Mouse (Mus musculus): Measurements from ENCODE around the gene Trip10.

Gene Trip10

DNA sequence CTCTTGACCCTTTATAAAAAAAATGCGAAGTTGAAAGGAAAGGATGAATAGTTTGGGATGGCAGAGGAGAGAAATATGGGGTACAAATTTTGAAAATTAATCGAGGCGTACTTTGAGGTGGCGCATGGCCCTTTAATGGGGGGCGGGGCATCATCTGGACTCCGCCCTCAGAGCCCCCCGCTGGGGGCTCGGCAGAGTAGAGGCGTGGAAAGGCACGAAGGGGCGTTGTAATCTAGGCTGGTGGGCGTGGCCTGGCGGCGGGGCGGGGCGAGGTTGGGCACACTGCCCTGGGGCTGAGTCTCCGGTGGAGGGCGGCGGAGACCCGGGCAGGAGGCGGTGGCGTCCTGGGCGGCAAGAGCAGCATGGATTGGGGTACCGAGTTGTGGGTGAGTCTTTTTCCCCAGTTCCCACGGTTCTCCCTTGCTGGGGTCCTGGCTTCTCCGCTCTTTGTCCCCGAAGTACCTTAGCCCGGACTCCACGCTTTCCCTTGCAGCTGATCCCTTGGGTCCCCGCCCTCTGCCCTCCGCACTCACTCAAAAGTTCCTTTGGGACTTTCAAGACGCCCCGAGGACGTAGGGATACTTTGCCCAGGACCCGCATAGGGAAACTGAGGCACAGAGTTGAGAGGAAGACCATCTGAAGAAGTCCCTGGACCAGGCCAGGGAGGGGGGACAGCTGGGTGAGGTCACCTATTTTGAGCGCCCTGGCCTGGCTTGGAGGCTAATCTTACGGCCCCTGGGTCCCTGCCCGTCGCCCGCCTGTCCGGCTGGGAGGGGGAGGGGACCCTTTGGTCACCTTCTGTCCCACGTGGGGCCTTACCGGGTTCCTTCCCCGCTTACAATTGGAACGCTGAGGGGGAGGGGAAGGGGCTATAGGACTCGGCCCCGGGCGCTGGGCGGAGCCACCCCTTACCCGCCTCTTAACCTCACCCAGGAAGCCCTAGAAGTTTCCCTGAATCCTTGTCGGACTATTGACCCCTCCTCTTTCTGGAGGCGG is at the start of gene Trip10:
Gene Trip10, plus strand, starts transcription at position 270 of the 996 bp plus-strand sequence.
- peak; percentile 98 for DNase-seq

DNA sequence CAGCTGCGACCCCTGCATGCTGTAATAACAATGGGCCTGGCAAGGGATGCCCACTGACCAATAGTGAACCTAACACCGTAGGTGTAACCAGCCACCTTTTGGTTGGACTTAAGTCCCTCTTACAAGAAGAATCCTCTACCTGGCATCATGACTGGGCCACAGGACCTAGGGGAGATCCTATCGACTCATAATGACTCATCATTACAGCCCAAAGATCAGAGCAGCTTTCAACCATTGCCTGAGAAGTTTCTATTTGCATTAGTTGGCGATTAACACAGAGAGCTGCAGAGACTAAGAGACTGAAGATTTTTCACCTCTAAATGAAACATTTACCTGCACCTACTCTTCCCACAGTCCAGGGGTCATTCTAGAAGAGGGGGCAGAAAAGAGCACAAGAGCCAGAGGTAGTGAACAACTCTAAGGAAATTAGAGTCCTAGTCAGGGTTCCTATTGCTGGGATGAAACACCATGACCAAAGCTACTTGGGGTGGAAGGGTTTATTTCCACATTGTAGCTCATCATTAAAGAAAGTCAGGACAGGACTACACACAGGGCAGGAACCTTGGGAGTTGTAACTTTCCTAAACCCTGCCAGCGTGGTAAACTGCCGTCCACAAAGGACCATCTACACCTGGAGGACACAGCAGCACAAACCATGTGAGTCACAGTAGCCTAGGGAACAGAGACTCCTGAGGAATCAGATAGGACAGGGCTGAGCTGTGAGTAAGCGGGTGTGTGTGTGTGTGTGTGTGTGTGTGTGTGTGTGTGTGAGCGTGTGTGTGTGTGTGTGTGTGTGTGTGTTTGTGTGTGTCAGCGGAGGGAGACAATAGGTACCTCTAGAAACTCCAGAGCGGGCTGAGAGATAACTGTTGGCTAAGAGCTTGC is 47.2 kb upstream of the Trip10 start:
- DNase-seq: no peak

DNA sequence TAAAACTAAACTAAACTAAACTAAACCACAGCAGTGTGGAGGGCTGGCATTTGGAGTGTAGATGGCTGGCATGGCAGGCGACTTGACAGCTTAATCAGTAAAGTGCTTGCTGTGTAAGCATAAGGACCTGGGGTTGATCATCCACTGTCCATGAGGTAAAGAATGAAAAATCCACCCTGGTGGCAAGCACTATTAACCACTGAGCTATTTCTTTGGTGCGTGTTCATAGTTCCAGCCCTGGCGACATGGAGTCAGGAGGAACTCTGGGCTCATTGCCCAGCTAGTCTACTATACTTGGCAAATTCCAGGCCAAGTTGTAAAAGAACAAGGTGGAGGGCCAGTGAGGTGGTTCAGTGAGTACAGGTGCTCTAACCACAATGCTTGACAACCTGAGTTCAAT is 41.3 kb upstream of the Trip10 start:
- DNase-seq: no peak

DNA sequence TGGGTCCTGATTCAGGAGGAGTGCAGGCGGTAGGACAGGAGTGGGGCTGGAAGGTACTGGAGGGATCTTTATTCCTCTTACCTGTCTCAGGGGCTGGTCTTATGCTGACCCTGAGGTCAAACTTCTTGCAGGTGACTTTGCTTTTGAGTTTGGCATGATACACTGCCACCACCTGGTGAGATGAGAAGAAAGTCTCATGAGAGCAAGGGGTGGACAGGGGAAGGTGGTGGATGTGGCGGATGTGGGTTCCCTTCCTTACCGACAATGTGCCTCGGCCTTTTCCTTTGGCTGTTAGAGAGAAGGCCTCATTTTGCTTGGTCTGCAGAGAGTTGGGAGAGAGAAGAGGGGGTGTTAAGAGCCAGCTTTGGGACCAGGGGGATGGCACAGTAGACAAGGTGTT is 39.9 kb upstream of the Trip10 start:
- DNase-seq: no peak

DNA sequence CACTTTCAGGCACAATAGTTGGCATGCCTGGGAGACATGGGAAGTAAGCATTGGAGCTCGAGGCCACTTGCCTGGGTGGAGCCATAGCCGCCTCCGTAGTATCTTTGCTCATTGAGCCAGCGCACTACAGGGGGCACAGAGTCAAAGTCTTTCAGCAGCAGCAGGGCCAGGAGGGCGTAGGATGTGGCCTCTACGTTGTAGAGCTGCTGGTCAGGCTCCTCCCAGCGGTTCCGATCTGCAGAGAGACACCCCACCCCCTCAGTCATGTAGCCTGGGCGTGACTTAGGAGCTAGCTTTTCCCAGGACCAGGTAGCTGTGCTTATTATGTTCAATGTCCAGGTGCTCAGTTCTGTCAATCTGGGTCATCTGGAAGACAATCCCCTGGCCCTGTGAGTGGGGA is 37.8 kb upstream of the Trip10 start:
- DNase-seq: no peak

DNA sequence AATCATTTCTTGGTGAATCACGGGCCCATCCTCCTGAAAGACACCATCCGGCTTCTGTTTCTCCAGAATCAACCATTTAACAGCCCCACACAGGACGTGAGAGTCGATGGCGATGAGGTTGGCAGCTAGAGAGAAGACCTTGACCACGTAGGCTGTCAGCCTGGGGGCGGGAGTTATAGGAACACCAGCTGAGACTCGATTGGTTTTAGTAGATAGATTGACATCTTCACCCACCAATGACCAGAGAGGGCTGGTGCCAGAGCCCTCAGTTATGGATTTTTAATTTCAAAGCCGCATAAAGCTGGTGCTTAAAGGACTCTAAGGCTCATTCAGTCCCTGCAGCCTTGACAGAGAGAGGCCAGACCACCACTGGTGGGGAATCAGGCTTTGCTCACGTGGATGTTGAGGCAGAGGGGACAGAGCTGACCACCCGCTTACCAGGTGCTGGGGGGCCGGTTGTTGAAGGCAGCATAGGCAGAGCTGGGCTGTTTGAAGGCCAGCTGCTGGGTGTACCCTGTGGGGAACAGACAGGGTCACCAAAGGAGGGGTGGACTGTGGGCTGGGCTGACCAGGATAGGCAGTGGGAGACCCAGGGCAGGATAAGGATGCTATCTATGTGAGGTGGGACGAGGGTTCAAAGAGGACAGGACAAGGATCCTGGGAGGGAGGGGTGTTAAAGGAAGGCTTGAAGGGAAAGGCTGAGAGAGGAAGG is 34.4 kb upstream of the Trip10 start:
- DNase-seq: no peak

DNA sequence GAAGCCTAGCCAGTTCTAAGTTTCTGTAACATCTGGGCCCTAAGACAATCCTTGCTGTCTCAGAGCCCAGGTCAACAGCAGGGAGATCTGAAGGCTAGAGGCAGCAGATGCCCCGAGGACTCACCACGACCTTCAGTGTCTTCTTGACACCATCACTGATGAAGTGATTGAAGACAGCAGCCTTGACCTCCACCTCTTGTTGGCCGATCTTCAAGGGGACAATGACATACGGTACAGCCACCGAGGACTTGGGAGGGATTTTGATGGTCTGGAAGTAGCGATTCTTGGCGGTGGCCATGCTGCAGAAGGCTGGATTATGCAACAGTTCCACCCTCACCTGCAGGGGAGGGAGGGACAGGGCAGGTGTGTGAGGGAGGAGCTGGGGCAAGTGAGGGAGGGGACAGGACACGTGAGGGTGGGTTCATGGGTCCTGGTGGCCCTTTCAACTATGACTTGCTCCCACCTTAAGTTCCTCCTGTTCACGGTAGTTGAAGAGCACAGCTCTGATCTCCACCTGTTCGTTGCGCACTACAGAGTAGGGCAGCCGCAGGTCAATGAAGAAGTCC is 30.8 kb upstream of the Trip10 start:
- no peak for DNase-seq

DNA sequence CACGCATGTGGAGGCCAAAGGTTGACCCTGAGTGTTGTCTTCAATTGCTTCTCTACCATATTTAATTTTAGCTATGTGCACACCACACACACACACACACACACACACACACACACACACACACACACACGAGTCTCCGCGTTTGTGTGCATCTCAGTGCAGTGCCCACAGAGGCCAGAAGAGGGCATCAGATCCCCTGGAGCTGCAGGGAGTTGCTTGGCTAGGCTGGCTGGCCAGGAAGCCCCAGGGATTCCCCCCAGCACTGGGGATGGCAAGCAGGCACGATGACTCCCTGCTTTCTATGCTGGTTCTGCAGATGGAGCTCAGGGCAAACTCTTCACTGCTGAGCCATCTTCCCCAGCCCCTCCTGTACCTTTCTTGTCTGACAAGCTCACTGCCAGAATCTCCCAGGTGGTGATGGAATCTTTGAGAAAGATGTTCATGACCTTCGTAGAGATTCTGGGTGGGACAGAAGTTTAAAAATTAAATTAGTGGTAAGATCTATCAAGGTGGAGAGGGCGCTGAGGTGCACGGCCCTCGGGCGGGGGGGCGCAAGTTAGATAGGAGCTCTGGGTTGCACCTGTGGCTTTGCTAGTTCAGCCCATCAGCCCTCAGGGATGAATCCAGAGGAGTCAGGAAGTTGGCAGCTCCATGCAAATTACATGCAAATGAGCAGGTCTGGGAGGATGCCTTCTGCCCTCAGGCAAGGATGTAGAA is 29.9 kb upstream of the Trip10 start:
- DNase-seq: peak; percentile 86

DNA sequence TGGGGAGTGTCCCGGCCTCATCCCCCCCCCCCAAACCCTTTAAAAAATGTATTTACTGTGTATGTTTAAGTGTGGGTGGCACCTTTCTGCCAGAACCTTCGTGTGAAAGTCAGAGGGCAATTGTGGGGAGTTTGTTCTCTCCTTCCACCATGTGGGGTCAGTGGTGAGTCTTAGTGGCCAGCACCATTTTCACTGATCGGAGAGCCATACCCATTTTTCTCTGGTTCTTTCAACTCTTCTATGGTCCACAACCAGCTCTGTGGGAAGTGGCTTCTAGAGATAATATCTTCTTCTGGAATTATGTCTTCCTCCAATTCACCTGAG is 29.4 kb upstream of the Trip10 start:
- peak; percentile 71 for DNase-seq

DNA sequence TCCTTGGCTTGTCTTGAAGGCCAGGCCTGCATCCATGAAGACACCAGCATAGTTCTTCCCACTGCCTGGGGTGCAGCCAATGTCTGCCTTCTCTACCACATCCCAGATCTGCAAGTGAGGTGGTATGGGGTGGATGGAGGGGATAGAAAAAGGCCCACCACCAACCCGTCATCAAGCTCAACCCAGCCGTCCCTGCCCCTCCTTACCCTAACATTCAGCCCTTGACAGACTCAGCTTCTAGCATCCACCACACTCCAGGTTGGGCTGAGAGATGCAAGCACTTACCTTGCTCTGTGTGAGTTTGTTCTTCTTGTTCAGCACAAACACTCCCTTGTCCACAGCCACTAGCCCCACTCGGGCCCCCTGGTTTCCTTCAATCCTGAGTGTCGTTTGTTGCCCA is 27.3 kb upstream of the Trip10 start:
- DNase-seq: no peak

DNA sequence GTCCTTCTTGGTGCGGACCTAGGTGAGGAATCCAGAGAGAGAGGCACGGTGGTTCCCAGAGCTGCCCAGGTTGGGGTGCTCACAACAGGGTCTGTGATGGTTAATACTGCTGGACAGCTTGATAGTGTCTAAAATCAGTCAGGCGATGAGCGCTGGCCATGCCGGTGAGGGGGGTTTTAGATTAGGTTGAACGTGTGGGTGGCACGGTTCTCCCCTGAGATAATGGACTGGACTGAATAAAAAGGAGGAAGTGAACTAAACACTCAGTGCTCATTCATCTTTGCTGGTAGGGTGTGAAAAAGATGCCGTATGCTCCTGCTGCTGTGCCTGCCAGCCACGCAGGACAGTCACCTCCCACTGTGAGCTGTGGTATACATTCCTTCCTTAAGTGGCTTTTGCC is 25.9 kb upstream of the Trip10 start:
- DNase-seq: no peak

DNA sequence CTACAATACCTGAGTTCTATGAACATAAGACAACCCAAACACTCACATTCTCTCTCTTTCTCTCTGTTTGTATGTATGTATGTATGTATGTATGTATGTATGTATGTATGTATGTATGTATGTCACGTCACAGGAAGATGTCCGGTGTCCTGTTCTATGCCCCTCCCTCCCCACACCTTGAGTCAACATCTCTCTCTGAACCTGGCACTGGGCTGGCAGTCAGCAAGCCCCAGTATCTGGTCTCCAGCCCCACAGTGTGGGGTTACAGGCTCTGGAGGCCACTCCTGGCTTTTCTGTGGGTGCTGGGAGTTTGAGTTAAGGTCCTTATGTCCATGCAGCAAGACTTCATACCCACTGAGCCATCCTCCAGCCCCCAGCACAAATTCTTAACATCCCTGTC is 21.8 kb upstream of the Trip10 start:
- DNase-seq: no peak

DNA sequence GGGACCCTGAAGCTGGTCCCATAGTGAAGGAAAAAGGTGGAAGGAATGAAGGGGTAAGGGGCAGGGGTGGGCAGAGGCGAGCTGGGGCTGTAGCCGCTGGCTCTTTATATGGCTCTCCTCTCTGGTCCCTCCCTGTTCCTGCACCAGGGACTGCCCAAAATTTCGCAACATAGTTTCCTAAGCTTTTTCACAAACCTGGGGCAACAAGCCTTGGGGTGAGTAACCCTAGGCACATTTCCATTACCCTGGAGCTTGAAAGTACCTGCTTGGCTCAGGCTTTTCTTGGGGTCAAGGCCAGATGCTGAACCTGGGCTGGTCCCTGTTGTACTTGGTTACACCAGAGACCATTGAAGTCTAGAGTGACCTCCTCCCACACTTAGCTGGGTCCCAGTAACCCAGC is 21.2 kb upstream of the Trip10 start, which contains the start of gene C3:
Gene C3, minus strand, starts transcription at position 123 of the 400 bp plus-strand sequence.
- peak; percentile 86 for DNase-seq

DNA sequence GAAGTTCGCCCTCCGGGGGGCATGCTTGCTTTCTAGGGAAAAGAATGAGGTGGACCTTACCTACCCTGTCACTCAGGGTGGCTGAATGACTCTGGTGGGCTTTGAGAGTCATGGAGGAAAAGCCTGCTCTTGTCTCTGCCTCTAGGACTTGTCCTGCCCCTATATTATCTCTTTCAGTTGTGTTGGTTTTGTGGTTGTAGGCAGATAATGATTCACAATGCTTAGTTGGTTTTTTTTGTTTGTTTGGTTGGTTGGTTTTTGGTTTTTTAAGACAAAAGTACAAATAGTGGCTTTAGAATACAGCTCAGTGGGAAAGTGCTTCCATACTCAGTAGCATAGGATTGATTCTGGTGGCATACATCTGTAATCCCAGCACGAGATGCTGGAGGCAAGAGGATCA is 20.4 kb upstream of the Trip10 start:
- no peak for DNase-seq

DNA sequence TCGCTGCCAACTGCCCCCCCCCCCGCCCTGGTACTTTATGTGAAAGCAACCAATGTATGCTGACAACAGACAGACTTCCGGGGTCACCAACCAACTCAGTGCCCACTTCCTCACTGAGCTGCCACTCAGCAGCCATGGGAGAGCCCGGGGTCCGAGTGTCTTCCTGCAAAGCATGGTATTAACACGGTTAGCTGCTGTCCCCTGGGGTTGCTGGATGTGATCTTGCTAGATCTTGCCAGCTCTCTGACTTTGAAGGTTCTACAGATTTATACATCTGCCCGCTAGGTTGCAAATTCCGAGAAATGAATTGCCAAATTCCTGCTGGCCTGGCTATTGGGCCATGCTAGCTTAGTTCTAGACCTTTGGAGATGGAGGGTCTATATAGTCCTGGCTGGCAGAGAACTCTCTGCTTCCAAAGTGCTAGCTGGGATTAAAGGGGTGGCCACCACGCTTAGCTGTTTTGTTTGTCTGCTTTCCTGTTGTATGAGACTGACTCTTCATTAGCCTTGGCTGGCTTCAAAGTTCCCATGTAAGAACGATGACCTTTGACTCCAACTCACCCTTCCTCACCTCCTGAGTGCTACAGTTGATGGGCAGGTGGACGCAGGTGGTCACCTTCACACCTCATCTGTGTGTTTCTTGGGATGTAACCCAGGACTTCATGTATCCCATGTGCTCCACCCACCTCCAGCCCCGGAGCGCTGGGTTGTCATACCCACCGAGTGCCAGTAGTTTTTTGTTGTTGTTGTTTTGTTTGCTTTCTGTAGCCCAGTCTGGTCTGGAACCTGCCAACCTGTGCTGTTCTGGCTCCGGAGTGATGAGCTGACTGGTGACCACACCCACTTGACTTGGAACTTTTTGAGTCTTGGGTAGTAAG is 19.2 kb upstream of the Trip10 start:
- no peak for DNase-seq

DNA sequence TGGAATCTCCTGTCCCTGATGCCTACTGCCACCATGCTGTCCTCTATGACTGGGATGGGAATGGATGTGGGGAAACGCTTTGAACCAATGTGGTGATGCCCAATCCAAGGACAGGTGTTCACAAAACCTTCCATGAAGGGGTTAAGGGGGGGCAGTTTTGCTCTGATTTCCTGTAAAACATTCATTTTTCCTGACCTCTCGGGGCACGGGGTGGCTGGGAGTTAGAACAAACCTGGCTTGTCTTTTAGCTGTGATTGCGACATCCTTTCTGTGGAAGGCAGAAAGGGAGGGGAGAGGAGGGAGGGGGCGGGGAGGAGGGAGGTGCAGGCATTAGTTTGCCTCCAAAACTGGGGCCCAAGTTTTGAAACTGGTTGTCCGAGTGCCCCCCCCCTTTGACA is 18.5 kb upstream of the Trip10 start:
- peak; percentile 71 for DNase-seq

DNA sequence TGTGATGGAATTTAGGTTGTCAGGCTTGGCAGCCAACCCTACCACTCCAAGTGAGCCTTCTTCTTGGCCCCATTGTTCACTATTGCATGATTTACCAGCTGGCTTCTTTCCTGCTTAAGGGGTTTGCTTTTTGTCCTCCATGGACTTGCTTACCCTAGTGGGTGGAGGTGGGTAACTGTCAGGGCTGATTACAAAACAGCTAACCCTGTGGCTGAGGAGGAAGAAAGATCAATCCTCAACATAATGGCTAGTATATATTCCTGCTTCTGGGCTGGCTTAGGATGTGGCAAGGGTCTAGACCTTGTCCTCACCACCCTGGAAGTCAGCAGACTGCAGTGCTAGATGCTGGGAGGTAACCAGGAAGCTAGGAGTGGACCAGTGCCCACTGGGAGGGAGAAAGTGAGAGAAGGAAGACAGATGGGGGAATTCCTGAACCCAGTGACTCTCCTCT is 17.9 kb upstream of the Trip10 start:
- peak; percentile 51 for DNase-seq

DNA sequence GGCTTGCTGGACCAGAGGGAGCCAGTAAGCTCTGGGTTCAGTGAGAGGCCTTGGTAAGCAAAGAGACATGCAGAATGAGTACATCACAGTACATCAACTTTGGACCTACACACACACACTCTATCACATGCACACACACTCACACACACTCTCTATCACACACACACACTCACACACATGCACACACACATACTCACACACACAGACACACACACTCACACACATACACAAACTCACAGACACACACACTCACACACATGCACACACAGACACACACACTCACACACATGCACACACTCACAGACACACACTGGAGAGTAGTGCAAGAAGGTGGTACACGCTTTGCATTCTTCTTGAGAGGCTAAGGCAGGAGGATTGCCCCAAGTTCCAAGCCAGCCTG is 17.1 kb upstream of the Trip10 start:
- no peak for DNase-seq

DNA sequence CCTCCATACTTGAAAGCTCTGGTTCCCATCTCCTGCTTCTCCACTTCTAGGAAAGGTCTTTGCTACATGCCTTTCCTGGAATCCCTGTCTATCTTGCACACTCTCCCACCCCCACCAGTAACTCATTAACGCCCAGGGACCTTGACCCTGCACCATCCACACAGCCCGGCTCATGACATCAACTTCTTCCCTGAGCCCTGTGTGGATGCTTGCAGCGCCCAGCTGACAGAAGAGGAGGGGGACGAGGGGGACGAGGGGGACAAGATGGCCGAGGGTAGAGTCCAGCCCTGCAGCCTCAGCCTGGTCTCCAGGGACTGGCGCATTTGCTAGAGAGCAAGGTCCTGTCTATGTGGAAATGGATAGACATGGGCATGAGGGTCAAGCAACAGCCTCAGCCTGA is 16.2 kb upstream of the Trip10 start:
- no peak for DNase-seq

DNA sequence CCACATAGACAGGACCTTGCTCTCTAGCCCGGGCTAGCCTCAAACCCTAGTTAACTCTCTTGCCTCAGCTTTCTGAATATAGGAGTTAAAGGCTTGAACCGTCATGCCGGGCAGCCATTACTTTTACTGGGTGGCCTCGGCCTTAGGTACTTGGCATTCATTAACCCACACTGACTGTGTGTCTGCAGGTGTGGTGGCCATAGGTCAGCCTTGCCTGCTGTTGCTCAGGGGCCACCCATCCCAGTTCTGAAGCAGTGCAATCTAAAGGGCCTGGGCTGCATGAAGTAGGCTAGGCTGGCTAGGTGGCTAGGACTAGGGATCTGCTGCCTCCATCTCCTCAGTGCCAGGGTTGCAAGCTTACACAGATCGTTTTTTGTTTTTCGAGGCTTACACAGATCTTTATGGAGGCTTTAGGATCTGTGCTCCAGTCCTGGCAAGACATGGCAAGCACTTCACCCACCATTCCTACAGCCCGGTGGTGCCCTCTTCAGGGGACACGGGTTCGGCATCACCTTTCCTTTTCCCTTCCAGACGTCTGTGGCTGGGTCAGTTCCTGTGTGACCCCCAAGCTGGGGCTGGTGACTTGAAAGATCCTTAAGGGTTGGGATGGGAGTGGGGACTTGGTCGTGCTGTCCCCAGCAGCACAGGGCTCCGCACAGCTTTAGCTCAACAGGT is 14.9 kb upstream of the Trip10 start:
- DNase-seq: no peak

All from lung, postnatal 36 days (tissue).